Mouse (Mus musculus) brain, embryonic 14.5 days (tissue): Measurements from ENCODE around the gene Mark2.

Experiments used
- CTCF ChIP-seq: fragments of 200-500 bp; IDR thresholded peaks from 2 replicates; pipeline ENCODE4 v1.5.1; 2012; ENCODE audit warnings: inconsistent platforms, mild to moderate bottlenecking, moderate library complexity, borderline replicate concordance; ENCODE audit not compliant: insufficient read depth, insufficient read length; ENCODE audit errors: extremely low read depth
- POLR2A ChIP-seq: fragments of 200-500 bp; IDR thresholded peaks from 2 replicates; pipeline ENCODE4 v1.6.1; 2012; ENCODE audit warnings: mild to moderate bottlenecking, inconsistent platforms, borderline replicate concordance; ENCODE audit not compliant: poor library complexity, insufficient read depth, insufficient read length, severe bottlenecking; ENCODE audit errors: extremely low read depth

DNA sequence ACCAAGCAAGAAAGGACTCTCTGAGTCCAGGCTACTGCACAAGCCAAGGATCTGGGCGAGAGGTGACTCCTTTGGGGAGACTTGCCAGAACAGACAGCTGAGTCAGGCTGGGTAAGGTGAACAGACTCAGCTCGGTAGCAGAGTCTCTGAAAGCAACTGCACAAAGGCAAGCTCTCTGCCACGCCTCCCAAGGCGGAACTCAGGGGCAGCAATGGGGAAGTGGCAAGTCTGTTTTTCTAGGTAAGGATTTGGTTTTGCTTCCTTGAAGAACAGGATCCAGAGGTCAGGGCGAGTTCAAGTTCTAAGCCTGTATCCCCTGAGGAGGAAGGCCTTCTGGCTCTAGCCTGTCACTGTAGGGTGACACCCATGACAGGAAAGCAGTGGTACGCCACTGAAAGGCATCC is 115.1 kb downstream of the Mark2 start:
- TF ChIP-seq POLR2A (no peak), CTCF (no peak)
